Mouse (Mus musculus) liver, adult 2 months (tissue): ENCODE measurements at regions not wholly inside any gene's neighbourhood (a gene's known extent, or its start where the extent isn't known, plus 50 kb on each side); places are given as distances from the start of the nearest gene placed in this dataset.
"Not testable (repeated sequence)": the region's sequence is repeated elsewhere in the genome, so short reads cannot be mapped to it uniquely, and the experiment has no call there.

Experiments
- CTCF ChIP-seq: fragments of 200-500 bp; IDR thresholded peaks from 2 replicates; pipeline ENCODE4 v1.5.1; 2011; ENCODE audit warnings: low read depth, low read length, control low read depth
- POLR2A ChIP-seq: fragments of 200-500 bp; IDR thresholded peaks from 2 replicates; pipeline ENCODE4 v1.6.1; 2011; ENCODE audit warnings: low read length, control low read depth; ENCODE audit not compliant: insufficient read depth; ENCODE audit errors: extremely low read depth

DNA sequence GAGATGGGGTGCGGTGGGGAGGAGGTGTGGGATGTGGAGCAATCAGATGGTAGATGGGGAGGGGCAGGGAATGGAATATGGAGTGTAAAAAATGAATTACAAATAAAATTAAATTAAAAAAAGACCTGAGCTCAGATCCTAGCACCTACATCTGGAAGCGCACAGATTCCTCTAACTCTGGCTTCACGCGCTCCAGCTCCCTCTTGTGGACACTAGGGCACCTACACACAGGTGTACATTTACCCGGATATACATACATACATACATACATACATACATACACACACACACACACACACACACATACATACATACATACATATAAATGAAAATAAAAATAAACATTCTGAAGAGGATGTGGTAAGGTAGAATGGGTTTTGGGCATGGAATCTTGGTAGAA, 528.7 kb upstream of the Slc8a1 start:
- TF ChIP-seq CTCF, POLR2A: not testable (repeated sequence)
